Mouse (Mus musculus): ENCODE measurements around the gene Wnk2. TPM values are rescaled to one million over a fixed set of nuclear protein-coding genes. Genes with fewer than 3 reads are reported as not detected.

Gene Wnk2
- total RNA-seq, 2 experiments from 2014 or later: 2.3 TPM

DNA sequence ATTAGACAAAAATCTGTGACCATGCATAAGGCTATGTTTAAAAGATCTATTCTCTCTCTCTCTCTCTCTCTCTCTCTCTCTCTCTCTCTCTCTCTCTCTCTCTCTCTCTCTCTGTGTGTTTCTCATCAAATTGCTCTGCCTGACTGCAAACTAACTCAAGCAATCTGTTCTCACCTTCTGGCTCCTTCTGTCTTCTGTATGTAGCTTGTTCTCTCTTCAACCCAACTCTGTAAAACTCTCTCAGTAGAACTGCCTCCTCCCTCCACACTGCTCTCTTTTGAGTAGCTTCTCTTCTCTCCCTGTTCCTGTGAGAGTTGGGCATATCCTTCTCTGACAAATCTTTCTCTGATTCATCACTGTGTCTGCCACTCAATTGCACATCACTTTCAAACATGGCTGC is 154.9 kb downstream of the Wnk2 start:
- no peak for DNase-seq (ENCODE audit: low spot score in 2 of 2)

DNA sequence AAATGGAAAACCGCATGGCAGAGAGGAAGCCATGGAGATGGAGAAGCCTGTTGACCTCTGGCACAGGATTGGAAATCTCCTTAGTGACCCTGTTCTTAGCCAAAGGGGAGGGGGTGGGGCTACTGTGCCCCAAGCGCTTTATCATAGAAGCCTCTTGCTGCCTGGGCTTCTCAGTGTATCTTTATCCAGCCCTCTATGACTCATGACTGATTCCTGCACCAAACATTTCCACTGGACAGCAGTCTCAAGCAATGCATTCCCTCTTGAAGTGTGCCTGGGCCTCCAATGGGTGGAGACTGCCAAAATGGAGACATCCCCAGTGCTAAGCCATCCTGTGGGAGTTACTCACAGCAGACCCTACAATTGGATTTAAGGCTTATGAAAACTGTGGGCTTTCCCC is 157.7 kb downstream of the Wnk2 start:
- no peak for DNase-seq (ENCODE audit: low spot score in 2 of 2)

Other genes starting within 250 kb of the Wnk2 start
- gene Fam120a, start 180.0 kb downstream of the Wnk2 start, total RNA-seq (2021): 100 to 1,000 TPM; 148 to 180 TPM
- 10 to 100 TPM; 60.6 to 78.3 TPM for gene Ninj1, start 39.5 kb upstream of the Wnk2 start, total RNA-seq (2021)
- 10 to 100 TPM; 53.2 to 60.3 TPM for gene Card19, start 68.0 kb upstream of the Wnk2 start, total RNA-seq (2021)
- 1 to 10 TPM; 1.5 to 9.9 TPM for gene Susd3, start 100.7 kb upstream of the Wnk2 start, total RNA-seq (2021)
- 1 to 10 TPM; 3.5 to 6.3 TPM for gene Fgd3, start 172.3 kb upstream of the Wnk2 start, total RNA-seq (2021)
- 10 to 100 TPM; 45.7 to 51.4 TPM for gene Bicd2, start 193.6 kb upstream of the Wnk2 start, total RNA-seq (2021)